Mouse (Mus musculus) megakaryocyte, embryonic 14.5 days (primary cell): ENCODE results near the gene Glis2.

Experiments used
- FLI1 ChIP-seq: IDR thresholded peaks from 2 replicates; pipeline ENCODE4 v1.6.1; 2012; ENCODE audit warnings: low read length, inconsistent platforms, mixed read lengths
- GATA1 ChIP-seq: IDR thresholded peaks from 3 replicates; pipeline ENCODE4 v1.6.1; 2012; ENCODE audit warnings: mixed read lengths, low read length, inconsistent platforms, borderline replicate concordance

GRCm38 (mm10) chr16:4658781-4659245 is 64.3 kb downstream of the Glis2 start:
- no peak for TF ChIP-seq GATA1
- TF ChIP-seq FLI1, result no peak
